Mouse (Mus musculus): ENCODE measurements at regions not wholly inside any gene's neighbourhood (a gene's known extent, or its start where the extent isn't known, plus 50 kb on each side); places are given as distances from the start of the nearest gene placed in this dataset.

GRCm38 (mm10) chr3:70422669-70423068 lies 415.3 kb downstream of the Otol1 start:
- TF ChIP-seq POLR2A (IDR thresholded peaks at IDR 0.05; ENCODE audit: borderline replicate concordance, insufficient read depth, low read length) (no peak), CTCF (IDR thresholded peaks at IDR 0.05; ENCODE audit: borderline replicate concordance, insufficient read depth, low read depth, low read length) (no peak)
